Mouse (Mus musculus) lung, embryonic 15.5 days (tissue): ENCODE measurements around the gene She. TPM values are rescaled to one million over a fixed set of nuclear protein-coding genes. Genes with fewer than 3 reads are reported as not detected.

ENCODE experiments used
- ATAC-seq: fragments of 200-750 bp; cut with Nextera tagmentation; 2 replicates; pipeline ENCODE4 v1.8.0; 2017; ENCODE audit warnings: moderate number of reproducible peaks, borderline replicate concordance; ENCODE audit not compliant: low FRiP score, low TSS enrichment; ENCODE audit errors: extremely low read depth
- H3K27ac ChIP-seq: fragments of 300-500 bp; sonication (generic); 2 replicates; pipeline ENCODE4 v1.5.1; 2015; ENCODE audit warnings: moderate library complexity, mild to moderate bottlenecking, inconsistent platforms
- H3K27me3 ChIP-seq: fragments of 300-500 bp; sonication (generic); 2 replicates; pipeline ENCODE4 v1.6.1; 2015; ENCODE audit warnings: inconsistent platforms
- H3K36me3 ChIP-seq: fragments of 300-500 bp; sonication (generic); 2 replicates; pipeline ENCODE4 v1.6.1; 2015; ENCODE audit warnings: inconsistent platforms
- H3K4me1 ChIP-seq: fragments of 300-500 bp; sonication (generic); 2 replicates; pipeline ENCODE4 v1.6.1; 2015; ENCODE audit warnings: inconsistent platforms
- H3K4me2 ChIP-seq: fragments of 300-500 bp; sonication (generic); 2 replicates; pipeline ENCODE4 v1.6.1; 2015; ENCODE audit warnings: inconsistent platforms, mild to moderate bottlenecking, moderate library complexity
- H3K4me3 ChIP-seq: fragments of 300-500 bp; sonication (generic); 2 replicates; pipeline ENCODE4 v1.5.1; 2015; ENCODE audit warnings: mild to moderate bottlenecking, inconsistent platforms
- H3K9ac ChIP-seq: fragments of 300-500 bp; sonication (generic); 2 replicates; pipeline ENCODE4 v1.6.1; 2015; ENCODE audit warnings: inconsistent platforms
- H3K9me3 ChIP-seq: fragments of 300-500 bp; sonication (generic); 2 replicates; pipeline ENCODE4 v1.6.1; 2016; ENCODE audit warnings: inconsistent platforms
- WGBS: fragments of 180-500 bp; shearing (Covaris S2); methylation state at CpG from one replicate; pipeline ENCODE4 v1.1.7; 2015; 5-methylcytosine and 5-hydroxymethylcytosine counted together
- polyA plus RNA-seq: library from polyadenylated mRNA; unstranded; fragments of >200 nt; fragmentation: Nextera tagmentation; extraction: Ambion mirVana; gene quantifications from 2 replicates; pipeline ENCODE4 v1.2.1, GENCODE M21; 2015

She gene
- polyA plus RNA-seq, 1 experiment from 2014 or later = 10.1 TPM

DNA sequence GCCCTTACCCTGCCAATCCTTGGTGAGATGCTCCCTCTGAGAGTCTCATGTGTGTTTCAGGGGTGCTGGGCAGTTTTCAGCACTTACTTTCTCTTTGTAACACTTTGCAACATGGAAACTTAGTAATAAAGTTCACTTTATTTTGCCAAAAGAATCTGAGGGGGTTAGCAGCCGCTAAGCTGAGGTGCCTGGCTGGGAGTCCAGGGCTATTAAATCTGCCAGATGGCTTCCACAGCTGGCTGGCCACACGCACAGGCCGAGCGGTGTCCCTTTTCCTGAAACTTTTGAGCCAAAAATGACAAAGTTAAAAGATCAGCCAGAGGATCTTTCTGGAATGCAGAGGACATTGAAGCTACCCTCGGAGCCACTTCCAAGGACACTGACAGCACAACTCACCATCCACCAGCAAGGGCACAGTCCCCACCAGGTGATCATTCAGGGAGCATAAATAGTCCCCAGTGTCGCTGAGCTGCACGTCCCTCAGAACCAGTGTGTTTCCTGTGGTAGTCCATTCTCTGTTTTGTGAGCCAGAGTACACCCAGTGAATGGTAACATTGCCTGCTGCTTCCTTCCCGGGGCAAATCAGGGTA lies 58.8 kb downstream of the She start:
- Histone ChIP-seq H3K4me3 (no peak overlapping the region), H3K27ac (no peak overlapping the region), H3K4me2 (no peak overlapping the region), H3K9ac (no peak overlapping the region), H3K4me1 (0 out of 2 replicates have a peak, but pooled peaks cover 4% of the 10 kb centered on the region), H3K27me3 (no peaks in the 10 kb centered on the region), H3K36me3 (no peaks in the 10 kb centered on the region), H3K9me3 (no peaks in the 10 kb centered on the region)
- 63% methylated on average over 8 of the region's 8 CpGs for WGBS
- no peak for ATAC-seq

DNA sequence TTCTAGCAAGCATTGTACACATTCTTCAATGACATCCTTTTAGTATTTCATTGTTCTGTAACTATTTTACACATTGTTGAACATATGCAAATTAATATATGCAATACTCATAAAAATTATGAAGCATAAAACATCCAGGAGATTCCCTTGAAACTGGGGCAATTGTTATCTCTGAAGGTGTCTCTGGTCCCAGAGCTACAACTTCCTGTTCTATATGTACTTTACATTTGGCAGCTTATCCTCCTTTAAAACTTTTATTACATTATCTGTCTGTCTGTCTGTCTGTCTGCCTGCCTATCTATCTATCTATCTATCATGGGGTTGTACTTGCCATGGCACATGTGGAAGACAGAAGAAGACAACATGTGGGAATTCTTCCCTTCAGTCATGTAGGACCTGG lies 60.5 kb downstream of the She start:
- Histone ChIP-seq H3K4me2 (no peak overlapping the region), H3K4me3 (no peak overlapping the region), H3K9me3 (no peaks in the 10 kb centered on the region), H3K27me3 (no peaks in the 10 kb centered on the region), H3K9ac (no peak overlapping the region), H3K27ac (no peak overlapping the region), H3K4me1 (no peaks in the 10 kb centered on the region), H3K36me3 (no peaks in the 10 kb centered on the region)
- ATAC-seq = no peak

DNA sequence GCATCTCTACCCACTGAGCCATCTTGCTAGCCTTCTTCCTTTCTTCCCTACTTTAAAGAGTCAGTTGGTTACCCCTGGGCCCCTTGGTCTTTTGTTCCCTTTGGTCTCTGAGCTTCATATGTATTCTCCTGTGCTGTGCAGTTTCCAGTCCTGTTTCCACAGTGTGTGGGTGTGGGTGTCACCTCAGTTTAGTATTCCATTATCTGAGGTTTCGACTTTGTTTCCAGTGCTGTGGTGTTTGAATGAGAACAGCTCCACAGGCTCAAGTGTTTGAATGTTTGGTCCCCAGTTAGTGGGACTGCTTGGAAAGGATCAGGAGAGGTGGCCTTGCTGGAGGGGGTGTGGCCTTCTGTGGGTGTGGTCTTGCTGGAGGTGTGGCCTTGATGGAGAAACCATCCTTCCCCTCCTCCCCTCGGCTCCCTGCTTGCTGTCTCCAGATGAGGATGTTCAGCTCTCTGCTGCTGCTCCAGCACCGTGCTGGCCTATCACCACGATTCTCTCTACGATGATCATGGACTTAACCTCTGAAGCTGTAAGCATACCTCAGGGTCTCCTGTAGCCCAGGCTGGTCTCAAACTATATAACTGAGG lies 61.4 kb downstream of the She start:
- no peak overlapping the region for H3K4me2 ChIP-seq
- no peak overlapping the region for H3K4me3 ChIP-seq
- 82% methylated on average over 5 of the region's 5 CpGs for WGBS
- no peaks in the 10 kb centered on the region for H3K27me3 ChIP-seq
- H3K9ac ChIP-seq = no peak overlapping the region
- no peaks in the 10 kb centered on the region for H3K36me3 ChIP-seq
- no peak overlapping the region for H3K27ac ChIP-seq
- ATAC-seq = no peak
- no peaks in the 10 kb centered on the region for H3K9me3 ChIP-seq
- no peaks in the 10 kb centered on the region for H3K4me1 ChIP-seq

DNA sequence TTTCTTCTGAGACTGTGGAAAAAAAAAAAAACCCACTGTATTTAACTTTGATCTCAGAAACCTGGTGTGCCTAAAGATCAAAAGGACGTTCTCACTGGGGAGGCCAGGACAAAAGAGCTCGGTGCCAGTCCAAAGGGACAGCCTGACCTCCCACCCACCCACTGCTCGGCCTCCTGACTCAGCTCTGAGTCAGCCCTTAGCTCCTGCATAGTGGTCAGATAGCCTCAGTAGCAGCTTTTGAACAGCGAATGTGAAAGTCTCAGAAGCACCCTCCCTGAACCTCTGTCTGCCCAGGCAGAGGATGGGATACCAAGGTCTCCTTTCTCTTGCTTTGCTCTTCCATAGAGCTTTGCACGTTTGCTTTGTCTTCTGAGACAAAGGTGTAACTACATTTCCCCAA lies 65.4 kb downstream of the She start:
- Histone ChIP-seq H3K9me3 (no peaks in the 10 kb centered on the region), H3K4me1 (peaks cover 18% of the 10 kb centered on the region), H3K27me3 (no peaks in the 10 kb centered on the region), H3K4me2 (no peak overlapping the region), H3K36me3 (no peaks in the 10 kb centered on the region), H3K4me3 (no peak overlapping the region), H3K9ac (no peak overlapping the region), H3K27ac (no peak overlapping the region)
- no peak for ATAC-seq
- 28% methylated on average over 5 of the region's 5 CpGs for WGBS

DNA sequence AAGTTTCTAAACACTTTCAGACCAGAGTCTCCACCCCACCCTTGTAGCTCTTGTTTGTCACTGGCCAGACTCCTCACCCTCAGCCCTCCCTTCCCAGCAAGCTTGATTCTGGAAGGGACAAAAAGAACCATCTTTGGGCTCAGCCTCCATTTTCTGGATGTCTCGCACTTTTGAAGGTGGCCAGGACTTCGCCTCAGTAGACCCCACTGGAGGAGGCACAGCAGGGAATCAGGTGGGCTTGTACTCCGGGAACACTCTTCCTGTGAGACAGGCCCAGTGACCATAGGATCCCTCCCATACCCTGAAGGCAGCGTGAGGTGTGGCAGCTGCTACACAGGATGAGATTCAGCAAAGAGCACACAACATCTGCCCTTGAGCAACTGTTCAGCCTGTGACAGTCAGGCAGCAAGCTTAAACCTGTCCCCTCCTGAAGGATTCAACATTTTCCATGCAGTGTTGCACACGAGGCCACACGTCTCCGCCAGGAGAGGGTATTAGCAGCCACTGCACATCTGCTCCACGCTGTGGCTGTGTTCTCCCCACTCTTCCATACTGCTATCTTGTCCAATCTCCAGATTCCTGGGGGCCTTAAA lies 66.1 kb downstream of the She start:
- no peak overlapping the region for H3K4me3 ChIP-seq
- no peak overlapping the region for H3K9ac ChIP-seq
- no peak overlapping the region for H3K4me2 ChIP-seq
- ATAC-seq = no peak
- no peaks in the 10 kb centered on the region for H3K27me3 ChIP-seq
- H3K4me1 ChIP-seq = peaks cover 20% of the 10 kb centered on the region
- H3K9me3 ChIP-seq = no peaks in the 10 kb centered on the region
- H3K36me3 ChIP-seq = no peaks in the 10 kb centered on the region
- H3K27ac ChIP-seq = no peak overlapping the region
- 82% methylated on average over 8 of the region's 8 CpGs for WGBS

DNA sequence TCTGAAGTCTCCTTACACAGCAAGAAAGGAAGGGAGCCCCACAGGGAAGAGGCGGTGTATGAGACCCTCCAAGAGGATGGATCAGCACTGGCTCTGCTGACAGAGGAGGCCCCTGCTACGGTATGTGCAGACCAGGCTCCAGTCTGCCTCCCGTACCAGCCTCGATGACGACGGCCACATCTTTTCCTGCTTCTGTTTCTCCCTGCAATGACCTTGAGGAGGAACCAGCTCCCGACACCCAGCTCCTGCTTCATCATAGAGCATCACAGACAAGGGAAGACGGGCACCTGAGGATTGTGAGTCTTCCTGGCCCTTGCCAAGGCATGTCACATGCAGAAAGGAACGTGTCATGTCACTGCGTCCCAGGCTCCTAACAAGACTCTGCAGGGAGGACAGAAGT lies 66.8 kb downstream of the She start:
- Histone ChIP-seq H3K9me3 (no peaks in the 10 kb centered on the region), H3K36me3 (no peaks in the 10 kb centered on the region), H3K4me1 (peaks cover 20% of the 10 kb centered on the region), H3K27ac (no peak overlapping the region), H3K4me3 (no peak overlapping the region), H3K9ac (no peak overlapping the region), H3K27me3 (no peaks in the 10 kb centered on the region), H3K4me2 (no peak overlapping the region)
- 69% methylated on average over 10 of the region's 10 CpGs for WGBS
- no peak for ATAC-seq

DNA sequence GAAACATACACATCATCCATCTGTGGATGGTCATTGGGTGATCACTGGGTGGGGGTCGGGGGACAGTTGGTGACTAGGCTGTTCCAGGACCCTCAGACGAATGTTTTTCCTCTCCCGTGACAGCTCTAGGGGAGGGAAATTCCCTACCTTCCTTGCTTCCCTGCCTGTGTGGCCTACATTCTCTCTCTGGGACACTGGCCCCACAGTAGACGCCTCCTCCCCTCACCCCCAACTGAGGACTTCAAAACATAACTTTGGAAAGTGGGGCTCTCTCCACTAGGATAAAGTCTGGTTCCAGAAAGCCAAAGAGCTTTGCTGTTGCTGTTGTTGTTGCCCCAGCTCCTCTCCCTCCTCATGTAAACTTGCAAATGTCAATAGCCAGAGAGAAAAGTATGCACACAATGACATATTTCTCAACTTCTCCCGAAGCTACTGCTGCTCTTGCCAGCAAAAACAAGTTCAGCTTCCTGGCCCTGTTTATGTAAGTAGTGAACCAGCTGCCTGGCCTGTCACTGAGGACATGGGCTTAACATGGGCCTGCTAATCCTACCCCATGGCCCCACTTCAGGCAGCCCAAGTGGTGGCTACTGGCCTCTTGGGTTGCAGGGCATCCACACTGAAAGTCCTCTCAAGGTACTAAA lies 67.8 kb downstream of the She start:
- no peak overlapping the region for H3K4me3 ChIP-seq
- H3K36me3 ChIP-seq = no peaks in the 10 kb centered on the region
- no peak overlapping the region for H3K4me2 ChIP-seq
- peak overlapping the region; percentile 69 for H3K27ac ChIP-seq
- ATAC-seq = peak; percentile 62; the same call in 1 of the 2 replicates
- peaks cover 20% of the 10 kb centered on the region for H3K4me1 ChIP-seq
- H3K27me3 ChIP-seq = no peaks in the 10 kb centered on the region
- H3K9me3 ChIP-seq = no peaks in the 10 kb centered on the region
- no peak overlapping the region for H3K9ac ChIP-seq
- WGBS = 48% methylated on average over 5 of the region's 5 CpGs

DNA sequence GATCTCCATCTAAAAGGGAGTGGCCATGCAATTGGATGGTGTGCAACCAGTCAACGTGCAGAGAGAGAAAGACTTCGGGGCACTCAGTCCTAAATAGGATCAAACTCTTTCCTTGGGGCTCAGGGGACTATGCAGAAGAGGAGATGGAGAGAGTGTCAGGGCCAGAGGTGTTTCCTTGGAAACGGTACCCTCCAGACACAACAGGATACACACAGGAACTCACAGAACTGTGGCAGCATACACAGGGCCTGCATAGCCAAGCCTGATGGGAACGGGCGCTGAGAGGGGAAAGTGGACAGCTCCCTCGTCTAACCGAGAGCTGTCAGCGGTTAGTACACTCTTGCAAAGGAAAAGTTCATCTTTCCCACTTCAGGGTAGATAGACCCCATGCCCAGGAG lies 68.3 kb downstream of the She start:
- Histone ChIP-seq H3K9ac (no peak overlapping the region), H3K27ac (peak overlapping the region; percentile 69; the same call in 1 of the 2 replicates), H3K36me3 (no peaks in the 10 kb centered on the region), H3K4me1 (peaks cover 20% of the 10 kb centered on the region), H3K9me3 (no peaks in the 10 kb centered on the region), H3K4me2 (no peak overlapping the region), H3K4me3 (no peak overlapping the region), H3K27me3 (no peaks in the 10 kb centered on the region)
- 57% methylated on average over 8 of the region's 8 CpGs for WGBS
- ATAC-seq = no peak

DNA sequence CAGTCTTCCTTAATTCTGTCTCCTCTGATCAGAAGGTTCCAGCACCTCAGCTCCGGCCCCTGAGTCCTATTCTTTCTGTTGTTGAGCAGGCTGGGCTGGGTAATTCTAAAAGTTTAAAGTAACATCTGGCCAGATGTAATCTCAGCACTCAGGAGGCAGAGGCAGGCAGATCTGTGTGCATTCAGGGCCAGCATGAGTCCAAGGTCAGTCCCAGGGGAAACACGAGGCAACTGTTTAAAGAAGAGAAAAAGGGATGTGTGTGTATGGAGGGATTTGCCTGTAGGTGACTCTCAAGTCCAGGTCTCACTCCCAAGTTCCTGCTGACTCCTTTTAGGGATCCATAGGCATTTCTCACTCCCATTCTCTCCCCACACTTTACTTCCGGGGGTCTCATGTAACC lies 76.7 kb downstream of the She start:
- H3K27ac ChIP-seq = no peak overlapping the region
- no peak for ATAC-seq
- no peak overlapping the region for H3K4me2 ChIP-seq
- 78% methylated on average over 3 of the region's 3 CpGs for WGBS
- no peak overlapping the region for H3K4me3 ChIP-seq
- no peaks in the 10 kb centered on the region for H3K9me3 ChIP-seq
- H3K4me1 ChIP-seq = peaks cover 43% of the 10 kb centered on the region
- H3K36me3 ChIP-seq = no peaks in the 10 kb centered on the region
- H3K9ac ChIP-seq = no peak overlapping the region
- 0 out of 2 replicates have a peak, but pooled peaks cover 11% of the 10 kb centered on the region for H3K27me3 ChIP-seq

Other genes starting within 250 kb of the She start
- 10.8 and 11.3 TPM in 2 replicates for gene Adar, start 116.3 kb upstream of the She start, polyA plus RNA-seq
- gene Chrnb2, start 66.7 kb upstream of the She start, polyA plus RNA-seq = 0.30 and 0.36 TPM in 2 replicates
- gene Ube2q1, start 57.8 kb upstream of the She start, polyA plus RNA-seq = 10.8 and 12.0 TPM in 2 replicates
- gene Il6ra, start 81.8 kb downstream of the She start, polyA plus RNA-seq = 3.6 TPM in 2 replicates
- gene Atp8b2, start 132.1 kb downstream of the She start, polyA plus RNA-seq = 14.7 and 14.8 TPM in 2 replicates
- gene Hax1, start 167.4 kb downstream of the She start, polyA plus RNA-seq = 164 TPM in 2 replicates
- gene 4933434E20Rik, start 220.3 kb downstream of the She start, polyA plus RNA-seq = 142 and 154 TPM in 2 replicates
- gene Ubap2l, start 221.3 kb downstream of the She start, polyA plus RNA-seq = 153 and 157 TPM in 2 replicates
- 637 and 683 TPM in 2 replicates for gene Tpm3, start 241.3 kb downstream of the She start, polyA plus RNA-seq